Mouse (Mus musculus): Measurements from ENCODE around the gene Gm42420. TPM values are rescaled to one million over a fixed set of nuclear protein-coding genes. Genes with fewer than 3 reads are reported as not detected.
A peak's percentile ranks its signal among the peaks of the same experiment; 100 is the strongest.

The Gm42420 gene
- polyA plus RNA-seq, 1 experiment from 2014 or later, result 0.75 TPM

DNA sequence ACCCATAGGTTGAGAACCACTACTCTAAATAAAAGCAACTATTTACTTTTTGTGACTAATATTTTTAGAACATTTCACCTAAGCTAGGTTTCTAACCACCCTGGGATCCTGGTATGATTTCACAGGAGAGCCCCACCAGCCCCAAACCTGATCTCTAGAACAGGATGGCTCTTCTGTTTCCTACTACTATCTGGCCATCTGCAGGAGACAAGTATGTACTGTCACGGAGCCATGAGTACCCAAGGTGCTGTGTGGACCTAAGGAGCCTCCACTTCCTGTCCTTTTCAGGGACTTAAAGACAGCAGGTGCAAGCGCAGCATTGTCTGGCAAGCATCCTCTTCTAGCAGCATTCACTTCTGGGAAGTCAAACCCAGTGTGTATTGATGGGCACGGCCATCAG lies 16.3 kb downstream of the Gm42420 start:
- H3K4me1 ChIP-seq (ENCODE audit: insufficient read depth, low read depth, low read length), result no peaks in the 10 kb centered on the region
- no peak overlapping the region for H3K9ac ChIP-seq (replicated peaks; ENCODE audit: low read depth)
- H3K36me3 ChIP-seq (ENCODE audit: insufficient read depth, low read length), result peaks cover 19% of the 10 kb centered on the region; the same call in 1 of the 2 replicates
- TF ChIP-seq EP300 (IDR thresholded peaks at IDR 0.05) (no peak), CTCF (IDR thresholded peaks at IDR 0.05) (no peak)
- no peak overlapping the region for H3K4me2 ChIP-seq (replicated peaks; ENCODE audit: low read depth, low read length)
- H3K9me3 ChIP-seq (ENCODE audit: low read length), result no peaks in the 10 kb centered on the region
- 76% methylated on average over 3 of the region's 3 CpGs for WGBS
- ATAC-seq (no peak), DNase-seq (ENCODE audit: low spot score) (no peak)
- no peaks in the 10 kb centered on the region for H3K27me3 ChIP-seq (replicated peaks; ENCODE audit: insufficient read depth, low read length)
- no peak overlapping the region for H3K27ac ChIP-seq (ENCODE audit: low read length)
- no peak overlapping the region for H3K4me3 ChIP-seq (ENCODE audit: low read depth, low read length)

DNA sequence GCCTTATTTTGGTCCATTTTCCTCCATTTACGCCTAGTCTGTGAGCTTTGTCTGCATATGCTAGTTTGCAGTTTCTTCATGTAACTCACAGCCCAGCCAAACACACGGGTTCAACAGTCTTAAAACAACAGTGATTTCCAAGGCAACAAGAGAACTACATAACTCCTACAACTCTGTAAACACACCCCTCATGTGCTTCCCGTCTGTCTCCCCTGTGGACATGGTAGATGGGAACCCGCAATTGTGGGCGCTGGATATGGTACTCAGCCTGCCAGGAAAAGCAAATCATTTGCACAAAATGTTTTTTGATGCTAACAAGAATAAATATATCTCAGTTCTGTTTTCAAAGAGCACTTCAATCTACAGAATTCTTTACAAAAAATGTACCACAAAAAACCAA lies 19.0 kb downstream of the Gm42420 start:
- Histone ChIP-seq H3K27me3 (replicated peaks; ENCODE audit: insufficient read depth, low read length) (no peaks in the 10 kb centered on the region), H3K9ac (replicated peaks; ENCODE audit: low read depth) (no peak overlapping the region), H3K36me3 (ENCODE audit: insufficient read depth, low read length) (peaks cover 8% of the 10 kb centered on the region; the same call in 1 of the 2 replicates), H3K9me3 (ENCODE audit: low read length) (no peaks in the 10 kb centered on the region), H3K4me2 (replicated peaks; ENCODE audit: low read depth, low read length) (no peak overlapping the region), H3K27ac (ENCODE audit: low read length) (no peak overlapping the region), H3K4me1 (ENCODE audit: insufficient read depth, low read depth, low read length) (no peaks in the 10 kb centered on the region), H3K4me3 (ENCODE audit: low read depth, low read length) (no peak overlapping the region)
- ATAC-seq (no peak), DNase-seq (ENCODE audit: low spot score) (no peak)
- no peak for TF ChIP-seq CTCF (IDR thresholded peaks at IDR 0.05)
- no peak for TF ChIP-seq EP300 (IDR thresholded peaks at IDR 0.05)
- WGBS, result 70% methylated on average over 5 of the region's 5 CpGs

DNA sequence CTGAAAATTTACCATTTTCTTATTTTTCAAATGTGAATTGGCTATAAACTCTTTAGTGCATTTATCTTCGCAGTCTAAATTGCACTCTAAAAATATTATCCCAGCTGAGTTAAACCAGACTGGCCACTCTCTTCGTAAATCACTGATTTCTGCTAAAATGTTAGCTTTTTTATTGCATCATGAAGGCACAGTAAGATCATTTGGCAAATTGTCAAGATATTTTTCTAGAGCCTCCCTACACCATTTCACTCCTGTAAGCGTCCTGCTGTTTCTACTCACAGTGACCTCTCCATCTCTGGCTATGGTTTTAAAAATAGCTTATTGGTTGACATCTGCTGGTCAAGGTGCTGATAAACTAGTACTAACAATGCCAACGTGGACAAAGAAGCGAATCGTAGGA lies 20.5 kb downstream of the Gm42420 start:
- WGBS, result 50% methylated on average over 6 of the region's 6 CpGs
- Histone ChIP-seq H3K9ac (replicated peaks; ENCODE audit: low read depth) (no peak overlapping the region), H3K4me2 (replicated peaks; ENCODE audit: low read depth, low read length) (no peak overlapping the region), H3K27ac (ENCODE audit: low read length) (no peak overlapping the region), H3K9me3 (ENCODE audit: low read length) (no peaks in the 10 kb centered on the region), H3K4me1 (ENCODE audit: insufficient read depth, low read depth, low read length) (no peaks in the 10 kb centered on the region), H3K4me3 (ENCODE audit: low read depth, low read length) (no peak overlapping the region), H3K36me3 (ENCODE audit: insufficient read depth, low read length) (peaks cover 3% of the 10 kb centered on the region; the same call in 1 of the 2 replicates), H3K27me3 (replicated peaks; ENCODE audit: insufficient read depth, low read length) (no peaks in the 10 kb centered on the region)
- ATAC-seq, result peak; percentile 32; the same call in 1 of the 2 replicates
- peak; percentile 76 for DNase-seq (ENCODE audit: low spot score)
- no peak for TF ChIP-seq CTCF (IDR thresholded peaks at IDR 0.05)
- TF ChIP-seq EP300 (IDR thresholded peaks at IDR 0.05), result no peak

DNA sequence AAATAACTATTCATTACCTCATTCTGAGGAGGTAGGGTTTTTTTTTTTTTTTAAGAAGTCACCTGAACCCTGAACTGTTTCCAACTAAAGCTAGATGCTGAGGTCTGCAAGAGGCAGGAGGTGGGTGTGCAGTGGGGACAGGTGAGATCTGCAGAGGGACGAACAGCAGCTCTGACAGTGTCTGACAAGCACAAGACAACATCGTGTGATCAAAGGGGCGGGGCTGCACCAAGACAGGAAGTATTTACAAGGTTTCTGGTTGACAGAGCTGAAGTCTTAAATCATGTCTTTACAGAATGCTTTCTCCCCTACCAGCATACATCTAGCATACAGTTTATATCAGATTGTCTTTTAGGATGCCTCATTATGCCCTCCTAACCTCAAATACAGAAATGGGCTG lies 21.3 kb downstream of the Gm42420 start:
- H3K36me3 ChIP-seq (ENCODE audit: insufficient read depth, low read length), result peaks cover 3% of the 10 kb centered on the region; the same call in 1 of the 2 replicates
- DNase-seq (ENCODE audit: low spot score) (no peak), ATAC-seq (no peak)

DNA sequence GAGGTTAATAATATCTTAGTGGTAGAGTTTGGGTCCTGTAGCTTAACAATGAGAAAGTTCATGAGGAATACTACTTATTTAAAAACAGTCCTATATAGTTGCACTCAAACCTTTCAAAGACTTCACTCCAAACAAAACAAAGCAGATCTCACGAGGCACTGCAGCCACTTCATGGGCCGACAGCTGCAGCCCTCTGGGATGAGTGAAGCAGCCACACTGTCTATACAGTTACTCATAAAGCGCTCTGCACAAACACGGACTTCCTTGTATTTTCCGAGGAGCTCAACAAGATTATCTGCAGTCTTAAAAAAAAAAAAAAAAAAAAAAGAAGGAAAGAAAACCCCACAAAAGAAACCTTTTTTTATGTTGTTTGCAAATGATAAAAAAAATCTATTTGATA lies 21.8 kb downstream of the Gm42420 start:
- Histone ChIP-seq H3K9me3 (ENCODE audit: low read length) (no peaks in the 10 kb centered on the region), H3K27me3 (replicated peaks; ENCODE audit: insufficient read depth, low read length) (no peaks in the 10 kb centered on the region), H3K4me1 (ENCODE audit: insufficient read depth, low read depth, low read length) (no peaks in the 10 kb centered on the region), H3K4me3 (ENCODE audit: low read depth, low read length) (no peak overlapping the region), H3K9ac (replicated peaks; ENCODE audit: low read depth) (no peak overlapping the region), H3K4me2 (replicated peaks; ENCODE audit: low read depth, low read length) (no peak overlapping the region), H3K27ac (ENCODE audit: low read length) (no peak overlapping the region), H3K36me3 (ENCODE audit: insufficient read depth, low read length) (peaks cover 3% of the 10 kb centered on the region; the same call in 1 of the 2 replicates)
- ATAC-seq, result no peak
- 63% methylated on average over 5 of the region's 5 CpGs for WGBS
- no peak for TF ChIP-seq EP300 (IDR thresholded peaks at IDR 0.05)
- no peak for TF ChIP-seq CTCF (IDR thresholded peaks at IDR 0.05)
- no peak for DNase-seq (ENCODE audit: low spot score)

More for the DNA sequence above, 21.3 kb downstream of the Gm42420 start:
- no peaks in the 10 kb centered on the region for H3K9me3 ChIP-seq (ENCODE audit: low read length)
- TF ChIP-seq CTCF (IDR thresholded peaks at IDR 0.05) (no peak), EP300 (IDR thresholded peaks at IDR 0.05) (no peak)
- no peak overlapping the region for H3K4me3 ChIP-seq (ENCODE audit: low read depth, low read length)
- no peak overlapping the region for H3K9ac ChIP-seq (replicated peaks; ENCODE audit: low read depth)
- H3K4me2 ChIP-seq (replicated peaks; ENCODE audit: low read depth, low read length), result no peak overlapping the region
- H3K27ac ChIP-seq (ENCODE audit: low read length), result no peak overlapping the region
- WGBS, result 54% methylated on average over 3 of the region's 3 CpGs
- no peaks in the 10 kb centered on the region for H3K27me3 ChIP-seq (replicated peaks; ENCODE audit: insufficient read depth, low read length)
- H3K4me1 ChIP-seq (ENCODE audit: insufficient read depth, low read depth, low read length), result no peaks in the 10 kb centered on the region

DNA sequence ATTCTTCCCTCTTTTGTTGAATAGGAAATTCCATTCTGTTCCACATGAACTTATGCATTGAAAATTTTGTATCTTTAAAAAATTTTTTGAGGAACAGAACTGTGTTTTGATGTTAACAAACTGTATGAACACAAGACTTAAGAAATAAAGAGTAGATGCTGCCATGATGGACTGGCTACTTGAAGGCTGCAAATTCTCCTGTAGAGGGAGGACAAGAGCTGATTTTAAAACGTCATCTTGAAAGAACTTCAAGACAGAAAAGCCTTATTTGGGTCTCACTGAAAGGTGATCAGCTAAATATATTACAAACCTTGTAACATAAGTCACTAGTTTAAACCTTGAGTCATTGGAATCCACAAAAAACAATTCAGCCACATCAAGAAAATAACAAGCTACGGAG lies 24.7 kb downstream of the Gm42420 start:
- TF ChIP-seq CTCF (IDR thresholded peaks at IDR 0.05), result peak; percentile 36
- no peak for TF ChIP-seq EP300 (IDR thresholded peaks at IDR 0.05)
- peaks cover 11% of the 10 kb centered on the region for H3K36me3 ChIP-seq (ENCODE audit: insufficient read depth, low read length)
- WGBS, result 67% methylated on average over 2 of the region's 2 CpGs
- no peak overlapping the region for H3K4me3 ChIP-seq (ENCODE audit: low read depth, low read length)
- no peak for DNase-seq (ENCODE audit: low spot score)
- H3K4me2 ChIP-seq (replicated peaks; ENCODE audit: low read depth, low read length), result no peak overlapping the region
- no peaks in the 10 kb centered on the region for H3K9me3 ChIP-seq (ENCODE audit: low read length)
- no peak overlapping the region for H3K27ac ChIP-seq (ENCODE audit: low read length)
- H3K4me1 ChIP-seq (ENCODE audit: insufficient read depth, low read depth, low read length), result no peaks in the 10 kb centered on the region
- no peak for ATAC-seq
- H3K27me3 ChIP-seq (replicated peaks; ENCODE audit: insufficient read depth, low read length), result no peaks in the 10 kb centered on the region
- H3K9ac ChIP-seq (replicated peaks; ENCODE audit: low read depth), result no peak overlapping the region

DNA sequence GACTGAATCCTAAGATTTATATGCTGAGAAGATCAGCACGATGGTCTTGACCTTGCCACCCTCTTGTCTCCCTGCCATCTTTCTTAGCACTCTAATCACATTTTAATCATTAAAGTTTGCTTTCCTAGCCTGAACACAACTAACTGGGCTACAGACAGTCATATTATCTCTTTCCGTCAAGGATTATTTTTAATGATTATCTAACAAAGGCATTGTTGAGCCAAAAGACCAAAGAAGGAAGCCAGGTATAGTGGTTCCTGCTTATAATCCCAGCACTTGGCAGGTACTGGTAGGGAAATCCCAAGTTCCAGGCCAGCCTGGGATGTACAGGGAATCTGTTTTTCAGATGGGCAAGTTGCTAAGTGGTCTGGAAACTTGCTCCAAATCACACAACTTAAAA lies 25.7 kb downstream of the Gm42420 start:
- Histone ChIP-seq H3K27ac (ENCODE audit: low read length) (no peak overlapping the region), H3K9ac (replicated peaks; ENCODE audit: low read depth) (no peak overlapping the region), H3K4me2 (replicated peaks; ENCODE audit: low read depth, low read length) (no peak overlapping the region), H3K36me3 (ENCODE audit: insufficient read depth, low read length) (peaks cover 20% of the 10 kb centered on the region), H3K4me3 (ENCODE audit: low read depth, low read length) (no peak overlapping the region), H3K9me3 (ENCODE audit: low read length) (no peaks in the 10 kb centered on the region), H3K4me1 (ENCODE audit: insufficient read depth, low read depth, low read length) (no peaks in the 10 kb centered on the region), H3K27me3 (replicated peaks; ENCODE audit: insufficient read depth, low read length) (no peaks in the 10 kb centered on the region)
- TF ChIP-seq CTCF (IDR thresholded peaks at IDR 0.05) (no peak), EP300 (IDR thresholded peaks at IDR 0.05) (no peak)
- ATAC-seq (no peak), DNase-seq (ENCODE audit: low spot score) (no peak)
- 87% methylated on average over 2 of the region's 2 CpGs for WGBS

Other genes with a start within 250 kb of the Gm42420 start
- 24.4 and 27.9 TPM in 2 replicates for gene Slc37a3, start 208.1 kb upstream of the Gm42420 start, polyA plus RNA-seq (2015; fragmentation: Nextera tagmentation; extraction: Ambion mirVana)
- 5.8 and 6.9 TPM in 2 replicates for gene Rab19, start 204.6 kb upstream of the Gm42420 start, polyA plus RNA-seq (2015; fragmentation: Nextera tagmentation; extraction: Ambion mirVana)
- 125 and 127 TPM in 2 replicates for gene Mkrn1, start 165.3 kb upstream of the Gm42420 start, polyA plus RNA-seq (2015; fragmentation: Nextera tagmentation; extraction: Ambion mirVana)
- gene Dennd2a, start 27.9 kb upstream of the Gm42420 start, polyA plus RNA-seq (2015; fragmentation: Nextera tagmentation; extraction: Ambion mirVana), result 13.4 and 13.8 TPM in 2 replicates
- gene Adck2, start 11.9 kb upstream of the Gm42420 start, polyA plus RNA-seq (2015; fragmentation: Nextera tagmentation; extraction: Ambion mirVana), result 24.6 and 25.7 TPM in 2 replicates
- 267 and 287 TPM in 2 replicates for gene Ndufb2, start 6.8 kb downstream of the Gm42420 start, polyA plus RNA-seq (2015; fragmentation: Nextera tagmentation; extraction: Ambion mirVana)
- 8.1 and 9.6 TPM in 2 replicates for gene Braf, start 139.7 kb downstream of the Gm42420 start, polyA plus RNA-seq (2015; fragmentation: Nextera tagmentation; extraction: Ambion mirVana)
- gene Mrps33, start 225.2 kb downstream of the Gm42420 start, polyA plus RNA-seq (2015; fragmentation: Nextera tagmentation; extraction: Ambion mirVana), result 116 and 124 TPM in 2 replicates